Mouse (Mus musculus): Measurements from ENCODE around the gene Supt4a. TPM values are rescaled to one million over a fixed set of nuclear protein-coding genes. Genes with fewer than 3 reads are reported as not detected.

The Supt4a gene
- total and polyA plus RNA-seq, 3 experiments: 15.4 to 155 (median 64.1) TPM

DNA sequence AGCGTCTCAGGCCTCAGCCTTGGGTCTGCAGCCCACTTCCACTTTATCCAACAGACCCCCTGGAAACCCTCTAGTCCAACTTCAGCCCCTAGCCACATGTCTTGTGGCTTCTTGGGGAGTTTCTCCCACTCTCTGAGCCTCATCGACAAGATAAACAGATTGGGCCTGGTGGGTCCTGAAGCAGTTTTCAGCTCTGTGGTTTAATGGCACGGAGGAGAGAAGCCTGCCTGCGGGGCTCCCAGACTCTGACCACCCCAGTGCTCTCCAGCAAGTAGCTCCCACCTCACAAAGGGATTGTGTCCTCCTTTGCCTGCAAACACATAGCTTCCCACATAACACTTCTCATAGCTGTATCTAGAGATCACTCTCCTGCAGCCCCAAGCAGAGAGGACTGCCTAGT lies 9.9 kb upstream of the Supt4a start:
- DNase-seq (ENCODE audit: low spot score) (no peak), ATAC-seq (ENCODE audit: extremely low read depth, insufficient number of reproducible peaks, low FRiP score, poor library complexity, severe bottlenecking) (no peak)
- Histone ChIP-seq H3K9me3 (replicated peaks) (0 out of 2 replicates have a peak, but pooled peaks cover 2% of the 10 kb centered on the region), H3K4me3 (ENCODE audit: low read depth, low read length) (peak overlapping the region; percentile 67; the same call in 1 of the 2 replicates), H3K36me3 (replicated peaks) (peaks cover 78% of the 10 kb centered on the region), H3K27me3 (ENCODE audit: insufficient read depth, low read length) (no peaks in the 10 kb centered on the region), H3K4me1 (ENCODE audit: insufficient read depth, low read depth, low read length) (peaks cover 95% of the 10 kb centered on the region)
- TF ChIP-seq TAL1 (conservative IDR thresholded peaks at IDR 0.05; ENCODE audit: low read depth, low read length) (0 out of 2 replicates have a peak, but pooled peaks have one; percentile 11), GATA2 (IDR thresholded peaks at IDR 0.05; ENCODE audit: borderline replicate concordance, low read depth, low read length) (no peak)

DNA sequence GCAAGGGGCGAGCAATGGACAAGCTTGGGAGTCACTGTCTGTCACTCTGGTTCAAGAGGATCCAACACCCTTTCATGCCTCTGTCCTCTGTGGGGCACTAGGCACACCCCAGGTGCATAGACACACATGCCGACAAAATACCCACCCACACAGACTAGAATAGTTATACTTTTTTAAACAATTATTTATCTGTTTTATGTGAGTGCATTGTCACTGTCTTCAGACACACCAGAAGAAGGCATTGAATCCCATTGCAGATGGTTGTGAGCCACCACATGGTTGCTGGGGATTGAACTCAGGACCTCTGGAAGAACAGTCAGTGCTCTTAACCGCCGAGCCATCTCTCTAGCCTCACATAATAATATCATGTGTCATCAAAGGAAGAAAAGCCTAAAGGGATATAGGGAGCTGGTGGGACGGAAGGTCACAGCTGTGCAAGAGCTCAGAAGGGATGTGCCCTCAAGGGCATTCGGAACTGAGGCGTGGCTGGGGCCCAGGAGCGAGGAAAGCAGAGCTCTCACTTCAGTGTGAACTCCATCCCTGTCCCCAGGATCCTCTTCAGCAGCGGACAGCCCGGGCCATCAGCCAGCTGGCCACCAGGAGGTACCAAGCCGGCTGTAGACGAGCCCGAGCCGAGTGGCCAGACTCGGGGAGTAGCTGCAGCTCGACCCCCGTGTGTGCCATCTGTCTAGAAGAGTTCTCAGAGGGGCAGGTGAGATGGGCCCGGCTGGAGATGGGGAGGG lies 8.3 kb upstream of the Supt4a start:
- no peak for DNase-seq (ENCODE audit: low spot score)
- TF ChIP-seq GATA1 (IDR thresholded peaks at IDR 0.05; ENCODE audit: borderline replicate concordance, low read length) (no peak), TAL1 (conservative IDR thresholded peaks at IDR 0.05; ENCODE audit: low read depth, low read length) (no peak), CTCF (IDR thresholded peaks at IDR 0.05; ENCODE audit: low read depth, low read length) (no peak), GATA2 (IDR thresholded peaks at IDR 0.05; ENCODE audit: borderline replicate concordance, low read depth, low read length) (no peak)
- Histone ChIP-seq H3K9me3 (replicated peaks) (no peaks in the 10 kb centered on the region), H3K4me3 (ENCODE audit: low read depth, low read length) (peak overlapping the region; percentile 56; the same call in 1 of the 2 replicates), H3K27me3 (ENCODE audit: insufficient read depth, low read length) (no peaks in the 10 kb centered on the region), H3K4me1 (ENCODE audit: insufficient read depth, low read depth, low read length) (peaks cover 95% of the 10 kb centered on the region), H3K36me3 (replicated peaks) (peaks cover 78% of the 10 kb centered on the region)
- ATAC-seq (ENCODE audit: extremely low read depth, insufficient number of reproducible peaks, low FRiP score, poor library complexity, severe bottlenecking): no peak

- Histone ChIP-seq H3K9me3 (replicated peaks) (no peaks in the 10 kb centered on the region), H3K4me3 (ENCODE audit: low read depth, low read length) (peak overlapping the region; percentile 56; the same call in 1 of the 2 replicates), H3K36me3 (replicated peaks) (peaks cover 82% of the 10 kb centered on the region), H3K27me3 (ENCODE audit: insufficient read depth, low read length) (no peaks in the 10 kb centered on the region), H3K4me1 (ENCODE audit: insufficient read depth, low read depth, low read length) (peaks cover 95% of the 10 kb centered on the region)
- DNase-seq (ENCODE audit: low spot score) (no peak), ATAC-seq (ENCODE audit: extremely low read depth, insufficient number of reproducible peaks, low FRiP score, poor library complexity, severe bottlenecking) (no peak)
- no peak for TF ChIP-seq CTCF (IDR thresholded peaks at IDR 0.05; ENCODE audit: low read depth, low read length)
- 0 out of 2 replicates have a peak, but pooled peaks have one; percentile 7 for TF ChIP-seq TAL1 (conservative IDR thresholded peaks at IDR 0.05; ENCODE audit: low read depth, low read length)
These were observed 7.7 kb upstream of the Supt4a start for GRCm38 (mm10) chr11:87729593-87730185.

DNA sequence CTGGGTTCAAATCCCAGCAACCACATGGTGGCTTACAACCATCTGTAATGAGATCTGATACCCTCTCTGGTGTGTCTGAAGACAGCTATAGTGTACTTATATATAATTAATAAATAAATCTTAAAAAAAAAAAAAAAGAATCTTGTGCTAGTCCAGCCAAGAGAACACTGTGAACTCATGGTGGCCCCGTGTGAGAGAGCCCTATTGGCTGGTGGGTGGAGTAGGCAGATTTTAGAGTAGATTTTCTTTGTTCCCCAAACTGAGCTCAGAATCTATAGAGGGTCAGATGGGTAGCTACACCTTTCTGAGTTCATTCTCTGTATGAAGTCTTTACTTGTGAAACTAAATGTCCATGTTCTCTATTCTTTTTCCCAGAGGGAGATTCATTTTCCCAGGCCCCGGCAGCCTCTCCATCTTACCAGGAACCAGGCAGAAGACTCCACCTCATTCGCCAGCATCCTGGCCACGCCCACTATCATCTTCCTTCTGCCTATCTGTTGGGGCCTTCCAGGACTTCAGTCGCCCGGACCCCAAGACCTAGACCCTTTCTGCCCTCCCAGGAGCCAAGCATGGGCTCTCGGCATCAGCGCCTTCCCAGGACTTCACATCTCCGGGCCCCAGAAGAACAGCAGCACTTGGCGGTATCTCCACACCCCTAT lies 6.6 kb upstream of the Supt4a start:
- no peak for TF ChIP-seq GATA1 (IDR thresholded peaks at IDR 0.05; ENCODE audit: borderline replicate concordance, low read length)
- no peak for TF ChIP-seq CTCF (IDR thresholded peaks at IDR 0.05; ENCODE audit: low read depth, low read length)
- TF ChIP-seq GATA2 (IDR thresholded peaks at IDR 0.05; ENCODE audit: borderline replicate concordance, low read depth, low read length): no peak
- no peak for TF ChIP-seq POLR2AphosphoS5 (IDR thresholded peaks at IDR 0.05; ENCODE audit: insufficient replicate concordance, low read depth, low read length)
- TF ChIP-seq TAL1 (conservative IDR thresholded peaks at IDR 0.05; ENCODE audit: low read depth, low read length): no peak
- peaks cover 95% of the 10 kb centered on the region for H3K4me1 ChIP-seq (ENCODE audit: insufficient read depth, low read depth, low read length)
- H3K36me3 ChIP-seq (replicated peaks): peaks cover 88% of the 10 kb centered on the region
- ATAC-seq (ENCODE audit: extremely low read depth, insufficient number of reproducible peaks, low FRiP score, poor library complexity, severe bottlenecking) (no peak), DNase-seq (ENCODE audit: low spot score) (no peak)
- H3K27me3 ChIP-seq (ENCODE audit: insufficient read depth, low read length): no peaks in the 10 kb centered on the region
- no peaks in the 10 kb centered on the region for H3K9me3 ChIP-seq (replicated peaks)
- H3K4me3 ChIP-seq (ENCODE audit: low read depth, low read length): no peak overlapping the region; the same call in 1 of the 2 replicates

GRCm38 (mm10) chr11:87734346-87734745 lies 3.0 kb upstream of the Supt4a start:
- peaks cover 63% of the 10 kb centered on the region for H3K36me3 ChIP-seq (replicated peaks)
- H3K9me3 ChIP-seq (replicated peaks): no peaks in the 10 kb centered on the region
- no peak for ATAC-seq (ENCODE audit: extremely low read depth, insufficient number of reproducible peaks, low FRiP score, poor library complexity, severe bottlenecking)
- no peak overlapping the region; the same call in 1 of the 2 replicates for H3K4me3 ChIP-seq (ENCODE audit: low read depth, low read length)
- no peak for DNase-seq (ENCODE audit: low spot score)
- H3K4me1 ChIP-seq (ENCODE audit: insufficient read depth, low read depth, low read length): peaks cover 81% of the 10 kb centered on the region
- no peak for TF ChIP-seq GATA1 (IDR thresholded peaks at IDR 0.05; ENCODE audit: borderline replicate concordance, low read length)
- TF ChIP-seq TAL1 (conservative IDR thresholded peaks at IDR 0.05; ENCODE audit: low read depth, low read length): no peak
- no peak for TF ChIP-seq CTCF (IDR thresholded peaks at IDR 0.05; ENCODE audit: low read depth, low read length)
- TF ChIP-seq GATA2 (IDR thresholded peaks at IDR 0.05; ENCODE audit: borderline replicate concordance, low read depth, low read length): no peak
- TF ChIP-seq POLR2AphosphoS5 (IDR thresholded peaks at IDR 0.05; ENCODE audit: insufficient replicate concordance, low read depth, low read length): no peak
- no peaks in the 10 kb centered on the region for H3K27me3 ChIP-seq (ENCODE audit: insufficient read depth, low read length)

DNA sequence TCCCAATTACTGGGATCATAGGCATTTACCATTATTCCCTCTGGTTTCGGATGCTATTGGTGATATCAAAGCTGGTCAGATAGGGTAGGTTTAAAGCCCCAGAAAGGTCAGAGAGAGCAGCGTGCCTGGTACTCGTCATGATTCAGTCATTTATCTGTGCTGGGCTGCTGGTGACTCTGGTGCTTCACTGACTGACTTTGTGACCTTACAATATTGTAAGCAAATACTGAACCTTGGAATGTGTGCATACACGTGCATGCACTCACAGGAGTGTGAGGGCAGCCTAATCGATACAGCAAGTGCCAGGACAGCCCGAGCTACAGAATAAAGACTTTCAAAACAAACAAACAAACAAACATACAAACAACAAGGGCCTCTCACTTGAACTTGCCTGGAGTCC lies 1.7 kb upstream of the Supt4a start:
- Histone ChIP-seq H3K36me3 (replicated peaks) (peaks cover 67% of the 10 kb centered on the region), H3K4me1 (ENCODE audit: insufficient read depth, low read depth, low read length) (peaks cover 85% of the 10 kb centered on the region)
- DNase-seq (ENCODE audit: low spot score): no peak

More for the DNA sequence above, 1.7 kb upstream of the Supt4a start:
- no peaks in the 10 kb centered on the region for H3K27me3 ChIP-seq (ENCODE audit: insufficient read depth, low read length)
- ATAC-seq (ENCODE audit: extremely low read depth, insufficient number of reproducible peaks, low FRiP score, poor library complexity, severe bottlenecking): no peak
- TF ChIP-seq GATA2 (IDR thresholded peaks at IDR 0.05; ENCODE audit: borderline replicate concordance, low read depth, low read length) (no peak), GATA1 (IDR thresholded peaks at IDR 0.05; ENCODE audit: borderline replicate concordance, low read length) (no peak), TAL1 (conservative IDR thresholded peaks at IDR 0.05; ENCODE audit: low read depth, low read length) (no peak), POLR2AphosphoS5 (IDR thresholded peaks at IDR 0.05; ENCODE audit: insufficient replicate concordance, low read depth, low read length) (no peak), CTCF (IDR thresholded peaks at IDR 0.05; ENCODE audit: low read depth, low read length) (no peak)
- no peak overlapping the region; the same call in 1 of the 2 replicates for H3K4me3 ChIP-seq (ENCODE audit: low read depth, low read length)
- no peaks in the 10 kb centered on the region for H3K9me3 ChIP-seq (replicated peaks)
